Mouse (Mus musculus) urinary bladder, postnatal 0 days (tissue): Measurements from ENCODE around the gene Otud1. TPM values are rescaled to one million over a fixed set of nuclear protein-coding genes. Genes with fewer than 3 reads are reported as not detected.

ENCODE experiments used
- polyA plus RNA-seq: library from polyadenylated mRNA; unstranded; fragments of >200 nt; fragmentation: Nextera tagmentation; extraction: Ambion mirVana; gene quantifications from 2 replicates; pipeline ENCODE4 v1.2.1, GENCODE M21; 2015

Gene Otud1
- polyA plus RNA-seq, result 2.1 and 2.8 TPM in 2 replicates

DNA sequence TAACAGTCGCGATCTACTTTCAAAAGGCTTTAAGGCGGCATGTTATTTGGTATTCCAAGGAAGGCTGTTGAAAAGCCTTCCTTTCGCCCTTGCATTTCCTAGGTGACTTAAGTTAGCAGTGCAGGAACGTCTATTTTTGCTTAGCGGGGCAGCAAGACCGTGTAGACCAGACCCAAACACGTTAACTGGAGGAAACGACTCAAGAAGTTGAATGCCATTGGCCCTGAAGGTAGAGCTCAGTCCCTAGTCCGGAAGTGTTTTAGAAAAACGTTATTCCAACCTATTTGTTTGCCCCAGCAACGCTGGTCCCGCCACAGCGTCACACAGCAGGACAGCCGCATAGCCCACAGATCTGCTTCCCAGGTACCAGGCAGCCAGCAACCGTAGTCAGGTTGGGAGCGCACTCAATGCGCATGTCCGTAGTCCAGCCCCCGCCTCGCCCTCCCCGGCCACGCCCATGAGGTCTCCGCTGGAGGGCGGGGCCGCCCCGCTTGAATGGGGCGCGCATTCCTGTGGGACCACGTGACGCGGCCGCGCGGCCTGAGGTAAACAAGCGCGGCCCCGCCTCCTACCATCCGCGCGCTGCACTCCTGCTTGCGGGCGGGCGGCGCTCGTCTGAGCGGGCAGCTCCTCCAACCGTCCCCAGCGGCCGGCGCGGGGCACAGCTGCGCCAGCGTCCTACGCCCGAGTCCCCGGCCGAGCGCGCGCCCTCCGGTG, at the start of gene Otud1:
Otud1 (plus strand) TSS at position 595 of the 717 bp plus-strand sequence.

Other genes starting within 250 kb of the Otud1 start
- gene Ptf1a, start 212.1 kb upstream of the Otud1 start, polyA plus RNA-seq, result not detected in 2 replicates
- not detected in 2 replicates for gene 4921504E06Rik, start 103.8 kb upstream of the Otud1 start, polyA plus RNA-seq